Mouse (Mus musculus) WW6 (cell line): ENCODE measurements around the gene Fam172a.

Source experiments
- DNase-seq: peaks from one replicate; pipeline ENCODE4 v3.0.0-alpha.2; 2013; ENCODE audit warnings: low read depth, low spot score

Gene Fam172a

GRCm38 (mm10) chr13:78178021-78178420 is 476.2 kb downstream of the Fam172a start:
- DNase-seq, result no peak

DNA sequence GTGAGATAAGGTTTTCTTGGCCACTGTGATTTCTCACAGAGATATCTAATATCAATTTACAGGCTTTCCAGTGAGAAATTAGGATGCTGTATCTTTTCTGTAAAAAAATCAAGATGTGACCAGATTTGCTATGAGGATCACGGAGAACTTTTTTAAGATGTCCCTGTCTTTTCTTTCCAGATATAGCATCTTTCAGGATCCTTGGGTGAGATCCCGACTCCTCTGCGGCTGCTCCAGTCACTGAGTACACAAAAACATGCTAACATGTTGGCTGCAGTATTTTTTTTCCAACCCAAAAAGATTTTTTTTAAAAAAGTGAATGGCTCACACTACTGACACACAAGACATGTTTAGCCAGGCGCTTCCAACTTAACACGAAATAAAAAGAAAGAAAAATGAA is 476.9 kb downstream of the Fam172a start:
- no peak for DNase-seq

GRCm38 (mm10) chr13:78179312-78180097 is 477.7 kb downstream of the Fam172a start:
- no peak for DNase-seq

- no peak for DNase-seq
Measured at GRCm38 (mm10) chr13:78180261-78180660, 478.4 kb downstream of the Fam172a start.

DNA sequence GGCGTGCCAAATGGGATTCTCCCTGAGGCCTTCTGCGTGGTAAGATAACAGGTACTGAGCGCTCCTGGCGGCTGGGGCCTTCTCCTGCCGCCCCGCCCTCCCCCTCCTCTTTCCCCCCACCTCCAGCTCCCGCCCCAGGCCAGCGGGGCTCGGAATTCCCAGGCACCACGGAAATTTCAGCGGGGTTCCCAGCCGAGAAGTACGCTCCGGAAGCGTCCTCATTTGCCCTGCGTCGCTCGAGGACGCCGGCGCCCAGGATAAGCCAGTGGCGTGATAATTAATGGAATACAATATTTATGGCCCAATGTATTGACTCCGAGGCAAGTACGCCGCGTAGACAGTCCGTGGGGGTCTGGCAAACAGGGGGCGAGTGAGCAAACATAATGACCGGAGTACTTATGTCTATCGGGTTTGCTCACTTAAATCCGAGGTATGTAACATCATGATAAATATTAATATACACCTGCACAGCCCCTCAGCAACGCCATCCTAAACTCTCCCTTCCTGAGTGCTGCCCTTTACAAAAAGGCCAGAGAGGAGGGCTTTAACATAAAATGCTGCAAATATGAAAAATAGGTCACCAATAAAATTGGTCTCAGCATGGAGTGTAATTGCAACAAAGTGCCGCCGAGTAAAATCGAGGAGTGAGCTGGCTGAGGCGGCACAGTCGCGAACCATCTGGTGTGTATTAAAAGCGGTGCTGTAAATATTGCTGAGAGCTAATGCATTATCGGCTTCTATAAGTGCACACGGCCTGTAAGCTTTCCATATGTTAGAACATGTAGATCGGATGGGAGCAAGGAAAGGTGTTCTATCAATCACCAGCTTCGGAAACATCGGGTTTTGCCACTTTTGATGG is 479.5 kb downstream of the Fam172a start:
- DNase-seq, result no peak

DNA sequence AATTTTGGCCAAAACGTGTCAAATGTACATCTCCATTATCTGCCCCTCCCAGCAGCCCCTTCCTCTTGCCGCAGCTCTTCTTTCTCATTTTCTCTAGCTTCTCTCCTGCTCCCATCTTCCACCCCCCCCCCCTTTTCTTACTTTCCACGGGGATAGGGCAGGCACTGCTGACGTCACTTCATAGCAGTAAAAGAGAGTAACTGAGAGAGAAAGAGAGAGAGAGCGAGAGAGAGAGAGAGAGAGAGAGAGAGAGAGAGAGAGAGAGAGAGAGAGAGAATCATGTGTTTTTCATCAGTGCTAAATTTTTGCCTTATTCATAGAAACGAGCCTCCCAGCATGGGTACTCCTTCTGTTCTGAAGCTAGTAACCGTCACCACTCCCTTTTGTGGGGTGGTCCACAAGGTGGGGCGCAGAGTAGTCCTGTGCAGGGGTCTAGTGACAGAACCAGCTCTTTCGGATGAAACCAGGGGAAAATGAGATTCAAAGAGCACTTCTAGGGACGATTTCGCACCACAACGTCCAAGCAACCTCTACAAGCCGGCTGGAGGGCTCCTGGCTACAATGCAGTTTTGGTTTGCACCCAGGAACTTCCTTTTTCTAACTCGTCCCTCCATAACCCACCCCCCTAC is 480.2 kb downstream of the Fam172a start:
- no peak for DNase-seq

DNA sequence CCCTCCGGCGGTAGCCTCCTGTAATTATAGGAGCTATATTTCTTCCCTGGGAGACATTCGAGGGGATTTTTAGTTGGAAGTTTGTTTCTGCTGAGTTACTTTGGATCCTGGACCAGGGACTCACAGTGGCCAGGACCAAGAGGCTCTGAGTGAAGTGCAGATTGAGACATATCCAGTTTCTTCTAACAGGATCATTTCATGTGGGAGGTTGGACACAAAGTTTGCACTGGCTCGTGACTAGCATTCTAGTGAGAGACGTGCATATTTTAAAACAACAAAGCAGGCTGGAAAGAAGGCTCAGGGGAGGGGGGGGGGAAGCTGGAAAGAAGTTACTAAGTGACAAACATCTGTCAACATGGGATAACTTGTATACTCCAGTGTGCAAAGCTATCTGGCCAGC is 481.2 kb downstream of the Fam172a start:
- DNase-seq, result no peak

DNA sequence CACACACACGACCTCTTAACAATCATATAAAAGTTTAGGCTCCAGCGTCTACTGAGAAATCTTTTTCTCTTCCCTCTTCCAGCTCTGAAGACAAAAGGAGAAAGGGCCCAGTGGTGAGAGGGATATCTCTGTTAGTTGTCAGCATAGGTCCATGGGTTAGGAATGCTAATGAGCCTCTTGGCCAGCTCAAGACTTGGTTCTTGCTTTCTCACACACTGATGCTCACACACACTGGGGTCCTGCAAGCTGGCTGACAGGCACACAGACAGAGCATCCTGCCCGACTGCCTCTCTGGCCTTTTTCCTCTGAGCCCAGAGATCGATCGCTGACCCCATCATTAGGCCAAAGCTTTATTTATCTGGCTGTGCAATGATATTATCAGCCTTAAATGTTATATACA is 482.2 kb downstream of the Fam172a start:
- no peak for DNase-seq

DNA sequence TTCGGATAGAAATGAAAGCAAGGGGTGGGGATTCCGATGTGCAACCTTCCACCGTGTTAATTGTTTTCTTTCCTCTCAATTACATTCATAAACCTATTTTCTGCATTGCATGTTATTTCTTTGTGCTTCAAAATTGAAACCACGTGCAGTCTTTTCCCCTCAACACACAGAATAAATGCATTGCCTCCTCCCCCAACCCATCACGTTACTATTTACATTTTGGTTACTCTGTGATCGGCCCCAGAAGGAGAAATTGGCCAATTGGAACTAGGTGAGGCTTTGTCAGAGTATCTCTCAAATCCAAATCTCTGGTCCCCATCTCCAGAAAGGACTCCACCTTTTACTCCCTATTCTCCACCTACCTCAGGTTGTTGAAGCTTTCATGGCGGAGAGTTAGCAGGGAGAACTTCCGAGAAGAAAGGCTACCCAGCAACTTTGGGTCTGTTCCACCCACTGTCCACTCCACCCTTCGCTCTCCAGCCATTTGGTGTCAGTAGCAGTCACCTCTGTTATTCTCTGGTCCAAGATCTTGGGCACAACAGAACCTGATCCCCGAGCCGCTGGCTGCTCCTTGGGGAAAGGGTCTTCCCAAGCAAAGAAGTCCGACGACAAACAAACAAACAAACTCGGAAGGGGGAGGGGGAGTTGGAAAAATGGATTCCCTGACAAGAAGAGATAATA is 483.1 kb downstream of the Fam172a start:
- DNase-seq, result no peak

DNA sequence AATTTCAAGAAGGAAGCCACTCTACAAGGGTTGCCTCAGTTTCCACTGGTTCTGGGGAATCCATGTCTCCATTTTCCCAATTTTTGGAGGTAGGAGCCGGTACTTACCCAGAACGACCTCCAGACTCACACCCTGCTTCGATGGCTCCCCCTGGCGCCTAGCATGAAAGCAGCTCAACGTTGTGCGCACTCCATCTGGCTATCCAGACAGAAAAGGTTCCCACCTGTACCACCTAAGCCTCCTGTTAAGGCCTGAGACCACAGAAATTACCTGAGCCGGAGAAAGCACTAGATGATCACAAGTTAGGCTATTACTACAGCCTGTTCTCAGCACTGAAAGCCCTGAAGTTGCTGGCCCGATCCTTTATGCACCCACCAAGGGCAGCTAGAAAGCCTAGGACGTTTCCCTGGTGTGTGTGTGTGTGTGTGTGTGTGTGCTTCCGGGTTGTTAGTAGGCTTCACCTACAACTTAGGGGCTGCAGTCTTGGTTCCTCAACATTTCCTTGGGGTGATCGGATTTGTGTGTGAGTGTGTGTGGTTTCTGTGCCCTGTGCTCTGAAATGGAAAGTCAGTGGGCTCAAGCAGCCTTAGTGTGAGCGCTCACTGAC is 484.6 kb downstream of the Fam172a start:
- DNase-seq, result no peak

DNA sequence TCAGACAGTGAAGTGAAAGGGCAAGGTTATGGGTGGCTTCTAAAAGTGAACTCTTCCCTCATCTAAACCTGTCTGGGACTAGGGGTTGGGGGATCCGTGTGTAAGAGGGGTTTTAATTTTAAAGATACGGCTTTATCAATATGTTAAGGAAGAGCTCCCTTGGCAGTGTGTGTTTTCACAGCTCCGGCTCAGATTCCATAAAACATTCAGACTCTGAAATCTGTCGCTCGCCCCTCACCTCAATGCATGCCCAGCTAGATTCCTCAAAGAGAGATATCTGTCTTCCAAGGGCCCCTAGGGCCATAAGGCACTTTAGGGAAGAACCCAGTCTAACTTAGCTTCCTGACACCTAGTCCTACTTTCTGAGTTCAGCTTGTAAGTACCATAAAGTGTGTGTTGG is 486.0 kb downstream of the Fam172a start:
- no peak for DNase-seq

GRCm38 (mm10) chr13:78189586-78189985 is 487.8 kb downstream of the Fam172a start:
- no peak for DNase-seq

GRCm38 (mm10) chr13:78193211-78193610 is 491.4 kb downstream of the Fam172a start:
- DNase-seq, result no peak

- DNase-seq, result no peak
Measured at GRCm38 (mm10) chr13:78194135-78194849, 492.5 kb downstream of the Fam172a start.

DNA sequence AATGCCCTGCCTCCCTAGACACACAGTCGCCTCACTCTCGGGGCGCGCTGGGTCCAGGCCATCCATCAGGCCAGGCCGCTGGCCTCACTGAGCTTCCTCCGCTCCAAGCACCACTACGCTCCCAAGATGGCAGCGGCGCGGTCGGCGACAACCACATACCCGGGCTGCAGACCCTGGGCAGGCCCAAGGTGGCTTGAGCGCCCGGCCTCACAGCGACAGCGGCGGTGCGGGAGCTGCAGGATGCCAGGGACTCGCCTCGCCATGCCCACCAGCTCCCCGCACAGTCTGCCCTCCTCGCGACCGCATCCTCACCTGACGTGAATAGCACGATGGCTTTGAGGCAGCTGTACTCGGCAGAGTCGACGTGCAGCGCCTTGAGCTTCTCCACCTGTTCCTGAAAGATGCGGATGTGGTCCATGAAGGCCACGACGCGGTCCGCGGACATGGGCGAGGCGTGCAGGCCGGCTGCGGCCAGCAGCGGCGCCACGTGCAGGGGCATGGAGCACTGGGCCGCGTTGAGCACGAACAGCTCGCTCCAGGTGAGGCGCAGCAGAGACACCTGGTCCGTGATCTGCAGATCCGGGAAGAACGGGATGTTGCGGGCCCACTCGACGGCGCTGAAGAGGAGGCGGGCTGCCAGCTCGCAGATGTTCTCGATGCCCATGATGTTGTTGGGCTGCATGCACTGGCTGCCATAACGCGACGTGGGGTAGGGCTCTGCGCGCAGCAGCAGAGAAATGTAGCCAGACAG is 493.2 kb downstream of the Fam172a start:
- DNase-seq, result no peak

DNA sequence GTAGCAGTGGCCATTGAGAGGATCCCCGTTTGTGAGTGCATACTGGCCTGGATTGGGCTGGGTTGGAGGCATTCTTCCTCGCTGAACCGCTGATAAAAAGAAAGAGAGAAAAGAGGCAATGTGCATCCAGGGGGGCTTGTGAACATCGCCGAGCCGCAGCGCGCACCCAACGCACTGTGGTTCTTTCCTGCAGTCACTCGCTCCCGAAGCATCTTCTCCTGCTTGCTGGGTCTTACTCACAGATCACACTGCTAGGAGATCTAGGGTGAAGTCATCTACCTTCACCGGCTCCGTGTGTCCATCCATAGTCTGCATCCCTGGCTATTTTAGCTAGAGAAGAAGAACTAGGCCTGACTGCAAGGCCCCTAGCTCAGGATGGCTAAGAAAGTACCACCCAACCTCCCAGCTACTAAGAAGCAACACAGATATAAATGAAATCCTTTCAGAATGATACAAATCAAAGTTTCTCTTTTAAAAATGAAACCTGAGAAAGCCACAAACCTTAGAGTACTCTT is 493.8 kb downstream of the Fam172a start:
- no peak for DNase-seq

GRCm38 (mm10) chr13:78196236-78196796 is 494.5 kb downstream of the Fam172a start:
- DNase-seq, result no peak

DNA sequence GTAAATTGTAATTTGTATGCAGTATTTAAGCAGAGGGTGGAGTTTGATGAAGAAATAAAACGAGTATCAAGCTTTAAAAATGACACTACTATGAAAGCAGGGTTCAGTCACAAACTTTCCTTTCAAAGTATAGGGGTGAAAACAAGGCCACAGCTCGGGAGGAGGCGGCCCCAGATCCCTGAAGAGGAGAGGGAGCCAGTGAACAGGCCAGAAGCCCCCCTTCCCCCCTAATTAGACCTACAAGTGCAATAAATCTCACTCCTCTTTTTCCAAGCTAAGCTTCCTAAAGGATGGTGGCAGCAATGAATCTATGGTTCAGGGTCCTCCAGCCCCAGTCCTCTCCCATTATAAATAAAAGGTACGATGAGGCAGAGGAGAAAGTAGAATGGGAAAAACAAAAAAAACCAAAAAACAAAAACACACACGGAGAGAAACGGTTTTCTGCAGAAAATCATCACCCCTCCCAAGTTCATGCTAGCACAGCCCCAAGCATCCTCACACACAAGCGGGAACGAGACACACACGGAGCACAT is 495.5 kb downstream of the Fam172a start:
- DNase-seq, result no peak

GRCm38 (mm10) chr13:78197819-78198390 is 496.1 kb downstream of the Fam172a start:
- DNase-seq, result no peak
